Mouse (Mus musculus): ENCODE measurements around the gene Fundc1. TPM values are rescaled to one million over a fixed set of nuclear protein-coding genes. Genes with fewer than 3 reads are reported as not detected.
"Not testable (repeated sequence)": the region's sequence is repeated elsewhere in the genome, so short reads cannot be mapped to it uniquely, and the experiment has no call there.

Fundc1 gene
- polyA plus RNA-seq, 1 experiment from 2014 or later = 61.5 TPM

DNA sequence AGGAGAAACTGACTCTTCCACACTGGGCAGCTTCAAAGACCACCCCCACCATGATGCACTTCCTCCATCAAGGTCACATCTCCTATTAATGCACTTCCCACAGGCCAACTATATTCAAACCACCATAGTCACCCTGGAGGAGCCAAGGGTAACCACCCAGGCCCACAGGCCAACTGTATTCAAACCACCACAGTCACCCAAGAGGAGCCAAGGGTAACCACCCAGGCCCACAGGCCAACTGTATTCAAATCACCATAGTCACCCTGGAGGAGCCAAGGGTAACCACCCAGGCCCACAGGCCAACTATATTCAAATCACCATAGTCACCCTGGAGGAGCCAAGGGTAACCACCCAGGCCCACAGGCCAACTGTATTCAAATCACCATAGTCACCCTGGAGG is 20.5 kb downstream of the Fundc1 start:
- H3K9me3 ChIP-seq; H3K4me3 ChIP-seq (replicated peaks); H3K27ac ChIP-seq; ATAC-seq (ENCODE audit: insufficient number of reproducible peaks, insufficient read depth, low FRiP score, low TSS enrichment, low read depth); H3K4me2 ChIP-seq; H3K9ac ChIP-seq (replicated peaks); H3K27me3 ChIP-seq; H3K4me1 ChIP-seq (replicated peaks); H3K36me3 ChIP-seq: not testable (repeated sequence)

- H3K4me2 ChIP-seq = no peak overlapping the region
- no peaks in the 10 kb centered on the region for H3K36me3 ChIP-seq
- H3K9ac ChIP-seq (replicated peaks) = no peak overlapping the region
- H3K9me3 ChIP-seq = no peaks in the 10 kb centered on the region
- H3K4me3 ChIP-seq (replicated peaks) = no peak overlapping the region
- ATAC-seq (ENCODE audit: insufficient number of reproducible peaks, insufficient read depth, low FRiP score, low TSS enrichment, low read depth) = no peak
- no peak overlapping the region for H3K27ac ChIP-seq
- H3K4me1 ChIP-seq (replicated peaks) = no peaks in the 10 kb centered on the region
- 41% methylated on average over 6 of the region's 6 CpGs for WGBS
- no peaks in the 10 kb centered on the region for H3K27me3 ChIP-seq
Observed at GRCm38 (mm10) chrX:17547143-17547806, 24.9 kb downstream of the Fundc1 start.

DNA sequence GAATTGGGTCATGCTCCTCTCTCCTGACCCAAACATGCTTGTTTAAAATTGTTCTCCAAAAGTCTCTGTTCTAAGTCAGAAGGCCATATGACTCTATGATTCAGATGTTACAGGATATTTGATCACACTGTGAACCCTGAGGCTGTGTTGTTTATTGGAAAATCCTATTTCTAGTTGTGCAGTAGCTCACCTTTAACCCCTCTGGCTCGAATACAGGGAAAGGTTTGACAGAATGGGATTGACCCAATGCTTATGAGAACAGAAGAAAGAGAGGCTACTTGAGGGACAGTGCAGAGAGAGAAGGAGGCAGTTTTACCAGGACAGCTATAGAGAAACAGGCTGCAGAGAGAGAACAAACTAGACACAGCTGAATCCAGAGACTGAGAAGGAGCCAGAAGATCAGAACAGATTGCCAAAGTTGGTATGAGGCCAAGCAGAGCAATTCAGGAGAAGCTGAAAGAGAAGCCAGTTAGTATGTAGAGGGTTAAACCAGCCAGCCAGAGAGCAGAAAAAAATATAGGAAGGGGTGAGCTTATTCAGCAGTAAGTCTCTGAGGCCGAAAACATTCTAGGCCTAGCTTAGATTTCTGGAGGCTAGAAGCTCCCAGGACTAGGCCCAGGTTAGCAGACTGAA is 27.1 kb downstream of the Fundc1 start:
- no peaks in the 10 kb centered on the region for H3K27me3 ChIP-seq
- H3K4me3 ChIP-seq (replicated peaks) = no peak overlapping the region
- WGBS = 33% methylated on average over 2 of the region's 2 CpGs
- H3K9me3 ChIP-seq = no peaks in the 10 kb centered on the region
- no peak overlapping the region for H3K4me2 ChIP-seq
- no peak for ATAC-seq (ENCODE audit: insufficient number of reproducible peaks, insufficient read depth, low FRiP score, low TSS enrichment, low read depth)
- no peaks in the 10 kb centered on the region for H3K4me1 ChIP-seq (replicated peaks)
- H3K27ac ChIP-seq = no peak overlapping the region
- H3K36me3 ChIP-seq = no peaks in the 10 kb centered on the region
- no peak overlapping the region for H3K9ac ChIP-seq (replicated peaks)

DNA sequence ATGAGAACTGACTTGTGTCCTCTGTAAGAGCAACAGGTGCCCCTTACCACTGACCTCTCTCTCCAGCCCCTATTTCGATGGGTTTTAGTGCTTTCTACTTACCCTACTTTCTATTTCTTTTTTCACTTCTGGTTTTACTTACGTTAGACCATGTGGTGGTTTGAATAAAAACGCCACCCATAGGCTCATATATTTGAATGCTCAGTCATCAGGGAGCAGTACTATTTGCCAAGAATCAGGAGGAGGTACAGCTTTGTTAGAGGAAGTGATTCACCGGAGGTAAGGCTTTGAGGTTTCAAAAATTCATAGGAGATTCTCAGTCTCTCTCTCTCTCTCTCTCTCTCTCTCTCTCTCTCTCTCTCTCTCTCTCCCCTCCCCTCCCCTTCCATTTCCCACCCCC is 34.4 kb downstream of the Fundc1 start:
- 87% methylated on average over 4 of the region's 4 CpGs for WGBS
- Histone ChIP-seq H3K36me3 (no peaks in the 10 kb centered on the region), H3K27me3 (no peaks in the 10 kb centered on the region), H3K4me1 (replicated peaks) (no peaks in the 10 kb centered on the region), H3K9me3 (no peaks in the 10 kb centered on the region), H3K4me3 (replicated peaks) (no peak overlapping the region), H3K9ac (replicated peaks) (no peak overlapping the region), H3K4me2 (no peak overlapping the region), H3K27ac (no peak overlapping the region)
- no peak for ATAC-seq (ENCODE audit: insufficient number of reproducible peaks, insufficient read depth, low FRiP score, low TSS enrichment, low read depth)

DNA sequence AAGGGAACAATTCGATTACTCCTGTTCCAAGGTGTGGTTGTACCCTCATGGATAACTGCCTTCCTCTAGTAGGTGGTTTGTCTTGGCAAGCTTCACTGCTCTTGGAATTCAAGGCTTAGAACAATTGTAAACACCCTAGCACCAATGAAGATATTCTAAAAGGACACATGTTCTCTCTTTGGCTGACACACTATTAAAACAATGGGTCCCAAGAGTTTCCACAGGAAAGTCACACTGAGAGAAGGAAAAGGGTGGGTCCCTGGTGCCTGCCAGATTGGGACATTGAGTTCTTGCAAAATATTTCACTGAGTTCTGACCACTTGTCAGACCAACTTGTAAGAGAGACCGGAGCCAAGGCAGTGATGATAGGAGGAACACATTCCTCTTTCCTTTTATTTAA is 45.1 kb downstream of the Fundc1 start:
- Histone ChIP-seq H3K9ac (replicated peaks) (no peak overlapping the region), H3K27me3 (no peaks in the 10 kb centered on the region), H3K9me3 (no peaks in the 10 kb centered on the region), H3K4me3 (replicated peaks) (no peak overlapping the region), H3K27ac (no peak overlapping the region), H3K36me3 (no peaks in the 10 kb centered on the region), H3K4me2 (no peak overlapping the region), H3K4me1 (replicated peaks) (no peaks in the 10 kb centered on the region)
- WGBS = 87% methylated on average over 2 of the region's 2 CpGs
- ATAC-seq (ENCODE audit: insufficient number of reproducible peaks, insufficient read depth, low FRiP score, low TSS enrichment, low read depth) = no peak

DNA sequence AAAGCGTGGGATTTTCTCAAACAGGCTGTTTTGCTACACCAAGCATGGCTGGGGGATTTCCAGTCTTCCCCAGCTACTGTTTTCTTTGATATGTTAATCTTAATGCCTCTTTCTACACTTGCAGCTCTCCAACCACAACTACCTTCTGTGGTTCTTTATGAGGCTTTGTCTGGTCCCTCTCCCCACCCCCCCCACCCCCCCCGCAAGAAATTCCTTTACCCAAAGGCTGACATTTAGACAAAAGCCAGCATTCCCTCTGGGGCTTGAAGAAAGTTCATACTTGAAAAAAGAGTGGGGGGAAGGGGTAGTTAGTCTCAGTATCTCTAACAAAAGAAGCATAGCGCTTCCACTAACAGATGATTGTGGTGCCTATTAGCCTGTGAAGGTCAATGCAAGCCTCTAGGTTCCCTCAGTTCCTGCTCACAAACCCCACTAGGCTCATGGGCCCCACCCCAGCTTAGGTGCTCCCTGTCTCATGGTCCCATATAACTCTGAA is 50.9 kb downstream of the Fundc1 start:
- WGBS = 21% methylated on average over 3 of the region's 3 CpGs
- no peaks in the 10 kb centered on the region for H3K27me3 ChIP-seq
- no peak for ATAC-seq (ENCODE audit: insufficient number of reproducible peaks, insufficient read depth, low FRiP score, low TSS enrichment, low read depth)

DNA sequence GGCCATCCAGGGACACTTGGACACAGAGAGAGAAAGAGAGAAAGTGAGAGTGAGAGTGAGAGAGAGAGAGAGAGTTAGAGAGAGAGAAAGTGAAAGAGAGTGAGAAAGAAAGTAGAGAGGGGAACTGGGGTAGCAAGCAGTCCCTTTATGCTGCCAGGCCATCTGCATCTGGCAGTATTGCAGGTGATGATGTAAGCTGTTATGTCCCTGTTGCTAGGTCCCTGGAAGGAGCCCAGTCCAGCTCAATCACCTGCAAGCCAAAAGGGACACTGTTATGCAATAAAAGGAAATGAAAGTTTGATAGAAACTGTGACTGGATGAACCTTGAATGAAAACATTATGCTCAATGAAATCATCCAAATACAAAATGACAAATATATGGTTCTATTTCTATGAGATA is 52.0 kb downstream of the Fundc1 start:
- H3K4me3 ChIP-seq (replicated peaks) = no peak overlapping the region
- no peaks in the 10 kb centered on the region for H3K36me3 ChIP-seq
- no peaks in the 10 kb centered on the region for H3K9me3 ChIP-seq
- no peaks in the 10 kb centered on the region for H3K4me1 ChIP-seq (replicated peaks)
- no peak overlapping the region for H3K4me2 ChIP-seq
- no peak overlapping the region for H3K27ac ChIP-seq
- H3K9ac ChIP-seq (replicated peaks) = no peak overlapping the region
- no peaks in the 10 kb centered on the region for H3K27me3 ChIP-seq
- no peak for ATAC-seq (ENCODE audit: insufficient number of reproducible peaks, insufficient read depth, low FRiP score, low TSS enrichment, low read depth)

More for the DNA sequence above, 50.9 kb downstream of the Fundc1 start:
- Histone ChIP-seq H3K4me1 (replicated peaks) (no peaks in the 10 kb centered on the region), H3K27ac (no peak overlapping the region), H3K4me3 (replicated peaks) (no peak overlapping the region), H3K36me3 (no peaks in the 10 kb centered on the region), H3K9me3 (no peaks in the 10 kb centered on the region), H3K4me2 (no peak overlapping the region), H3K9ac (replicated peaks) (no peak overlapping the region)

GRCm38 (mm10) chrX:17514012-17514411 is 58.1 kb downstream of the Fundc1 start:
- Histone ChIP-seq H3K9me3 (no peaks in the 10 kb centered on the region), H3K4me1 (replicated peaks) (no peaks in the 10 kb centered on the region), H3K36me3 (no peaks in the 10 kb centered on the region), H3K9ac (replicated peaks) (no peak overlapping the region), H3K4me3 (replicated peaks) (no peak overlapping the region), H3K4me2 (no peak overlapping the region), H3K27ac (no peak overlapping the region), H3K27me3 (no peaks in the 10 kb centered on the region)
- 72% methylated on average over 3 of the region's 3 CpGs for WGBS
- no peak for ATAC-seq (ENCODE audit: insufficient number of reproducible peaks, insufficient read depth, low FRiP score, low TSS enrichment, low read depth)

DNA sequence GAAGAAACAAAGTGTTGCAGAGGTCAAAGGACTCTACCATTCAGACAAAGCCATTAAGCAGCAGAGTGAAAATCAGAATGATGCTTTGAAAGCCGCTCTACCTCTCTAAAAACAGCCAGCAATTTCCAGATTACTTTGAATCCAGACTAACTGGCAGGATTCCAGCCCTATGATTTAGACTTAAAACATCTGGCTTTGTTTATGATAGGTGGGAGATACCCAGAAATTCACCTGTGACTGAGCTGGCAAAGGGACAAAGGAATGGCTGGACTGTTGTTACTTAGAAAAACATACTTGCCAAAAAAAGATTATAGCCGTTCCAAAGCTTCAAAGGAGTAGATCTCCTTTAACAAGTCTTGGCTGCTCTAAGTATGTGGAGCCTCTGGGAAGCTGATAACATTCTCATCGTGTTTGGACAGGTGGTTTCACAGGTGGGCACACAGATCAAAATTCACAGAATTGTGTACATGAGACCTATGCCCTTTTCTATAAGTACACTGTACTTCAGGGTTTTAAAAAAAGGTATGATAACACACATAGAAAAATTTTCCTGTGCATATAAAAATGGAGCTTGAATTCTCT is 60.0 kb downstream of the Fundc1 start:
- no peaks in the 10 kb centered on the region for H3K9me3 ChIP-seq
- H3K27me3 ChIP-seq = no peaks in the 10 kb centered on the region
- no peak for ATAC-seq (ENCODE audit: insufficient number of reproducible peaks, insufficient read depth, low FRiP score, low TSS enrichment, low read depth)
- no peak overlapping the region for H3K9ac ChIP-seq (replicated peaks)
- H3K4me1 ChIP-seq (replicated peaks) = no peaks in the 10 kb centered on the region
- no peak overlapping the region for H3K27ac ChIP-seq
- H3K36me3 ChIP-seq = no peaks in the 10 kb centered on the region
- no peak overlapping the region for H3K4me3 ChIP-seq (replicated peaks)
- H3K4me2 ChIP-seq = no peak overlapping the region
- WGBS = 51% methylated on average over 3 of the region's 3 CpGs

Measured in limb, embryonic 12.5 days (tissue).